Mouse (Mus musculus) midbrain, postnatal 0 days (tissue): ENCODE data around the gene Cwc25. TPM values are rescaled to one million over a fixed set of nuclear protein-coding genes. Genes with fewer than 3 reads are reported as not detected.

Experiments
- ATAC-seq: fragments of 200-750 bp; cut with Nextera tagmentation; 2 replicates; pipeline ENCODE4 v1.8.0; 2017; ENCODE audit warnings: moderate number of reproducible peaks, mild to moderate bottlenecking, moderate TSS enrichment, moderate library complexity; ENCODE audit not compliant: low FRiP score
- DNase-seq: peaks from one replicate; pipeline ENCODE4 v3.0.0-alpha.2; 2015; ENCODE audit warnings: low spot score
- H3K27ac ChIP-seq: fragments of 300-500 bp; sonication (generic); 2 replicates; pipeline ENCODE4 v1.5.1; 2014; ENCODE audit warnings: low read depth, mild to moderate bottlenecking, low read length, mixed read lengths
- H3K27me3 ChIP-seq: fragments of 300-500 bp; sonication (generic); 2 replicates; pipeline ENCODE4 v1.6.1; 2014; ENCODE audit warnings: low read length, control low read depth, mixed read lengths; ENCODE audit not compliant: insufficient read depth
- H3K36me3 ChIP-seq: fragments of 300-500 bp; sonication (generic); 2 replicates; pipeline ENCODE4 v1.6.1; 2014; ENCODE audit warnings: low read length, control low read depth, mixed read lengths; ENCODE audit not compliant: insufficient read depth
- H3K4me1 ChIP-seq: fragments of 300-500 bp; sonication (generic); 2 replicates; pipeline ENCODE4 v1.6.1; 2014; ENCODE audit warnings: mild to moderate bottlenecking, control low read depth, antibody characterized with exemption, low read length, mixed read lengths; ENCODE audit not compliant: insufficient read depth
- H3K4me2 ChIP-seq: fragments of 300-500 bp; sonication (generic); 2 replicates; pipeline ENCODE4 v1.6.1; 2014; ENCODE audit warnings: low read depth, mild to moderate bottlenecking, low read length, mixed read lengths; ENCODE audit not compliant: poor library complexity, severe bottlenecking
- H3K4me3 ChIP-seq: fragments of 300-500 bp; sonication (generic); 2 replicates; pipeline ENCODE4 v1.5.1; 2014; ENCODE audit warnings: low read depth, mild to moderate bottlenecking, low read length, moderate library complexity
- H3K9ac ChIP-seq: fragments of 300-500 bp; sonication (generic); replicated peaks from 2 replicates; pipeline ENCODE4 v1.6.1; 2014; ENCODE audit warnings: mild to moderate bottlenecking, low read length, moderate library complexity, mixed read lengths; ENCODE audit not compliant: poor library complexity, severe bottlenecking
- H3K9me3 ChIP-seq: fragments of 300-500 bp; sonication (generic); 2 replicates; pipeline ENCODE4 v1.6.1; 2016; ENCODE audit warnings: low read length, control low read depth
- CTCF ChIP-seq: IDR thresholded peaks from 2 replicates; pipeline ENCODE4 v1.5.1; 2016; ENCODE audit warnings: antibody characterized with exemption, mild to moderate bottlenecking
- WGBS: fragments of 180-500 bp; shearing (Covaris S2); extraction: QIAGEN DNeasy Blood & Tissue Kit; methylation state at CpG from one replicate; pipeline ENCODE4 v1.1.7; 2014; 5-methylcytosine and 5-hydroxymethylcytosine counted together
- polyA plus RNA-seq: library from polyadenylated mRNA; unstranded; fragments of >200 nt; fragmentation: Nextera tagmentation; extraction: Ambion mirVana; gene quantifications from 2 replicates; pipeline ENCODE4 v1.2.1, GENCODE M21; 2015
- total RNA-seq: library from RNA; depleted of rRNA; stranded (reverse); fragments of >200 nt; gene quantifications from 2 replicates; pipeline ENCODE4 v1.2.3, GENCODE M21; 2014

The Cwc25 gene
- total and polyA plus RNA-seq, 2 experiments from 2014 or later, result 12.0 to 16.0 TPM

- peaks cover 13% of the 10 kb centered on the region for H3K36me3 ChIP-seq
- H3K4me3 ChIP-seq, result no peak overlapping the region
- peaks cover 42% of the 10 kb centered on the region for H3K4me1 ChIP-seq
- no peak for DNase-seq
- H3K4me2 ChIP-seq, result no peak overlapping the region
- H3K9ac ChIP-seq, result no peak overlapping the region
- no peaks in the 10 kb centered on the region for H3K27me3 ChIP-seq
- H3K9me3 ChIP-seq, result no peaks in the 10 kb centered on the region
- no peak for TF ChIP-seq CTCF
- no peak for ATAC-seq
- H3K27ac ChIP-seq, result no peak overlapping the region
- WGBS, result 60% methylated on average over 2 of the region's 2 CpGs
Observed at GRCm38 (mm10) chr11:97808093-97808492, 41.7 kb upstream of the Cwc25 start.

GRCm38 (mm10) chr11:97807626-97808025 lies 41.3 kb upstream of the Cwc25 start:
- no peak for ATAC-seq
- 59% methylated on average over 6 of the region's 6 CpGs for WGBS

DNA sequence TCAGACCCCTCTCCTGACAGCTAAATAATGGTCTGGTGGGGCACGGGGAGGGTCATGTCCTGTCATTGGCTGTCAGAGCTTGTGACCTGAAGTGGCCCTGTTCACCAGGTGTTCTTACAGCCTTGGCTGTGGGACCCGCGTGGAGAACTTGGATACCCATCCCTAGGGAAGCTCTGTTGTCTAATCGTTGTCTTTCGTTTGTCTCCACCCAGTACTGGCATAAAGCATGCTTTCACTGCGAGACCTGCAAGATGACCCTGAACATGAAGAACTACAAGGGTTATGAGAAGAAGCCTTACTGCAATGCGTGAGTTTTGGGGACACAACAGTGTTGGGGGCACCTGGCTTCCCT lies 40.2 kb upstream of the Cwc25 start:
- TF ChIP-seq CTCF, result no peak
- H3K9ac ChIP-seq, result no peak overlapping the region; the same call in 1 of the 2 replicates
- H3K36me3 ChIP-seq, result peaks cover 13% of the 10 kb centered on the region
- H3K27ac ChIP-seq, result no peak overlapping the region
- H3K4me1 ChIP-seq, result peaks cover 37% of the 10 kb centered on the region
- no peak overlapping the region for H3K4me3 ChIP-seq
- DNase-seq (no peak), ATAC-seq (no peak)
- H3K27me3 ChIP-seq, result no peaks in the 10 kb centered on the region
- WGBS, result 49% methylated on average over 7 of the region's 7 CpGs
- H3K4me2 ChIP-seq, result no peak overlapping the region
- H3K9me3 ChIP-seq, result no peaks in the 10 kb centered on the region

More at GRCm38 (mm10) chr11:97807626-97808025, 41.3 kb upstream of the Cwc25 start:
- no peak overlapping the region for H3K4me3 ChIP-seq
- H3K9ac ChIP-seq, result no peak overlapping the region
- no peaks in the 10 kb centered on the region for H3K9me3 ChIP-seq
- H3K4me2 ChIP-seq, result no peak overlapping the region
- peaks cover 38% of the 10 kb centered on the region for H3K4me1 ChIP-seq
- H3K27ac ChIP-seq, result no peak overlapping the region
- peaks cover 13% of the 10 kb centered on the region for H3K36me3 ChIP-seq
- DNase-seq, result no peak
- TF ChIP-seq CTCF, result no peak
- H3K27me3 ChIP-seq, result no peaks in the 10 kb centered on the region

DNA sequence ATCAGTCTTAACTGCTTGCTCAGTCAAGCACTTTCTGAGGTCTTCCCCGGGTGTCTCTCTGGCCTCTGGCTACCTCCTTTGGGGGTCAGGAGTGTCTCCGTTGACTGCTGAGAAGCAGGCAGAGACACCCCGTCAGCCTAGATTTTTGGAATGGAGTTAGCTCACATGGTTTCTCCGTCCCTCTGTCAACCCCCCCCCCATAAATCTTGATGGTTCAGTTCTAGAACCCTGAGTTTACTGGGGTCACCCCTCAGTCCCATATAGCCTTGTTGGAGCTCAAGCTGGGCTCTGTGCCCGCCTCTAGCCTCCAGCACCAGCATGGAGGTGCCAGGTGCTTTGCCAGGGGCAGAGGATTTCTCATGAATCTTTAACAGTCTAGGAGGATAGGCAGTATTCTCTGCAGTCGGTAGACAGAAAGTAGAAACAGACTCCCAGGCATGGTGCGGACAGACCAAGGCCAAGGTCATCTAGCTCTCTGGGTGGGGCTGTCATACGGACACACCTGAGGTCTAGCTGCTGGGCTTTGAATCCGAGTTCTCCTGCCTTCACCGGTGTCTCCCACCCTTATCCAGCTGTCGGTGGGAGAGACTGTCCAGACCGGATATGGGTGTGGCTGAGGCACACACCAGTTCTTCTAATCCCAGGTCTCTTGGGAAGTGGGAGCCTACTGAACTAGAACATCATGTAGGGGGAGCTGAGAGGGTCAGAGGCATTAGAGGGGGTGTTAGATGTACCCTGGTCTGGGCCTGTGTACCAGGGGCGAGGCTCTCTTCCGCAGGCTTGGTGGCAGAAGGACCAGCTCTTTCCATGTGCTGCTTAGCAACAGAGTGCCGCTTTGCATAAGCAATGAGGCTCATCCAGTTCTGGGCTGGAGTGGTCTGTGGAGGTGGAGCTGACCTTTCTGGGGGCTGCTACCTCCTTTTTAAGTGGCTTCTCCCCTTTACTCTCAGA lies 39.6 kb upstream of the Cwc25 start:
- Histone ChIP-seq H3K4me1 (peaks cover 31% of the 10 kb centered on the region), H3K9me3 (no peaks in the 10 kb centered on the region), H3K9ac (peak overlapping the region; percentile 36), H3K27ac (peak overlapping the region; percentile 69), H3K36me3 (peaks cover 13% of the 10 kb centered on the region), H3K27me3 (no peaks in the 10 kb centered on the region), H3K4me3 (no peak overlapping the region), H3K4me2 (peak overlapping the region; percentile 27)
- ATAC-seq (0 out of 2 replicates have a peak, but pooled peaks have one; percentile 48), DNase-seq (no peak)
- WGBS, result 29% methylated on average over 15 of the region's 15 CpGs
- no peak for TF ChIP-seq CTCF

GRCm38 (mm10) chr11:97804841-97805661 lies 38.7 kb upstream of the Cwc25 start:
- ATAC-seq (no peak), DNase-seq (peak; percentile 69)
- peaks cover 13% of the 10 kb centered on the region for H3K36me3 ChIP-seq
- H3K9ac ChIP-seq, result peak overlapping the region; percentile 36; the same call in 1 of the 2 replicates
- WGBS, result 20% methylated on average over 9 of the region's 9 CpGs
- H3K4me1 ChIP-seq, result peaks cover 30% of the 10 kb centered on the region
- H3K27me3 ChIP-seq, result no peaks in the 10 kb centered on the region
- H3K27ac ChIP-seq, result peak overlapping the region; percentile 69
- H3K9me3 ChIP-seq, result no peaks in the 10 kb centered on the region
- peak overlapping the region; percentile 27; the same call in 1 of the 2 replicates for H3K4me2 ChIP-seq
- no peak for TF ChIP-seq CTCF
- H3K4me3 ChIP-seq, result no peak overlapping the region
